Mouse (Mus musculus) gastrocnemius, adult 2 months (tissue): Measurements from ENCODE around the gene Tenm2. TPM values are rescaled to one million over a fixed set of nuclear protein-coding genes. Genes with fewer than 3 reads are reported as not detected.

Experiments
- DNase-seq: peaks from one replicate; pipeline ENCODE4 v3.0.0; 2022
- H3K27ac ChIP-seq: fragments of 200-600 bp; 2 replicates; pipeline ENCODE4 v1.8.1; 2022; ENCODE audit warnings: mild to moderate bottlenecking
- H3K4me3 ChIP-seq: fragments of 200-600 bp; 2 replicates; pipeline ENCODE4 v1.8.1; 2022; ENCODE audit warnings: mild to moderate bottlenecking, moderate library complexity
- CTCF ChIP-seq: fragments of 200-600 bp; IDR thresholded peaks from 2 replicates; pipeline ENCODE4 v1.8.1; 2022; ENCODE audit warnings: antibody characterized with exemption, mild to moderate bottlenecking, moderate library complexity
- intact Hi-C: fragments of 180-260 bp; cut with DNase I; formaldehyde crosslinking; loops from one replicate; pipeline ENCODE4 v1.15.1; 2025
- total RNA-seq, 2 experiments: library from RNA; stranded (reverse); gene quantifications; 2 replicates each; pipeline ENCODE4 v1.2.3; 2021

Gene Tenm2
- total RNA-seq, 2 experiments from 2014 or later, result 0.42 to 0.43 TPM

- no peak for TF ChIP-seq CTCF
- DNase-seq, result no peak
- intact Hi-C loops, result no loop called here
- no peak overlapping the region for H3K27ac ChIP-seq
- H3K4me3 ChIP-seq, result no peak overlapping the region
These were observed 537.9 kb downstream of the Tenm2 start for GRCm38 (mm10) chr11:36697816-36698215.

DNA sequence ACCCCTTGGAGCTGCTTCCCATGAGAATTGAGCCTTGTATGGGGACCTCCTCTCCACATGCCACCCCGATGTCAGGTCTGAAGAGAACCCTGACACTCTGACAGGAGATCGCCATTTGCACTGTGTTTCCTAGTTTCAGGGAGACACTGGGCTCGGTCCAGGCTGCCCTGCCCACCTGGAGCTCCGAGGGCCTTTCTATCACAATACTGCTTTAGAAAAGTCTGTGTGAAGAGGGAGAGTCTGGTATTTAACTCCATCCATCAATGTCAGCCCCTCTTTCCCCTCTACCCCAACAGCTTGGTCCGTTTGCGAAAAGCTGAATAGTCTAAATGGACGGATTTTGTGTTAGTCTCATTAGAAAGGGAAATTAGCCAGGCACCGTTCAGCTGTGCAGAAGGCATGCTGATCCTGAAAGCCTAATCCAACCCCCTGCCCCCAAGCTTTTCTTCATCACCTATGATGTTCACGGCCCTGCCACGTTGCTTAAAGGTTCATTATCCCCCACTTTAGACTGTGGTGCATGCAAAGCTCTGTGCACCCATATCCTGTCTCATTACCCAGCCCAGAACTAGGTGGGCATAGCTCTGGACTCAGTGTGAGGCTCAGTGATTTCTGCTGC is 538.6 kb downstream of the Tenm2 start:
- intact Hi-C loops, result no loop called here
- H3K27ac ChIP-seq, result no peak overlapping the region
- no peak for DNase-seq
- TF ChIP-seq CTCF, result no peak
- no peak overlapping the region for H3K4me3 ChIP-seq

DNA sequence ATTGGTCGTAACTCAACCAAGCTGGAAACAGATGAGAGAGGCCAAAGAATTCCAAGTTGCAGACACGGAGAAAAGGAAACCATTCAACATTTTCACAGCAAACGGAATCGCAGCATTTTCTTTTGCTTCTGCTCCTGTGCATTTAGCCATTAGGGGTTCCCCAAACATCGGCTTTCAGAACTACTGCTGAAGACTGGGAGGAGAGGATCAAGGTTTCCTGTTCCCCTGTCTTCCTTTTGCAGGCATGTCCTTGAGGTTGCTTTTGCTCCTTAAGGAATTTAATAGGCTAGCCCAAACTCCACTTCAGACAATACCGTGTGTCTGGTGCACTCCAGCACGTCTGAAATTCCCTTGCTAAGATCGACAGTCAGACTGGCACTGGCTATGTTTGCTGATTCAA is 541.0 kb downstream of the Tenm2 start:
- intact Hi-C loops, result no loop called here
- H3K4me3 ChIP-seq, result no peak overlapping the region
- no peak overlapping the region for H3K27ac ChIP-seq
- DNase-seq, result no peak
- no peak for TF ChIP-seq CTCF

GRCm38 (mm10) chr11:36692637-36693036 is 543.1 kb downstream of the Tenm2 start:
- no peak overlapping the region for H3K27ac ChIP-seq
- intact Hi-C loops, result no loop called here
- no peak overlapping the region for H3K4me3 ChIP-seq
- DNase-seq, result no peak
- TF ChIP-seq CTCF, result no peak

- intact Hi-C loops, result no loop called here
- no peak overlapping the region for H3K4me3 ChIP-seq
- TF ChIP-seq CTCF, result no peak
- no peak for DNase-seq
- H3K27ac ChIP-seq, result no peak overlapping the region
These were observed 544.9 kb downstream of the Tenm2 start for GRCm38 (mm10) chr11:36690826-36691225.

- DNase-seq, result no peak
- Histone ChIP-seq H3K4me3 (no peak overlapping the region), H3K27ac (no peak overlapping the region)
- TF ChIP-seq CTCF, result no peak
- intact Hi-C loops, result no loop called here
These were observed 549.5 kb downstream of the Tenm2 start for GRCm38 (mm10) chr11:36686253-36686652.

GRCm38 (mm10) chr11:36679361-36679760 is 556.4 kb downstream of the Tenm2 start:
- no peak for DNase-seq
- TF ChIP-seq CTCF, result no peak
- intact Hi-C loops, result no loop called here
- no peak overlapping the region for H3K27ac ChIP-seq
- H3K4me3 ChIP-seq, result no peak overlapping the region

GRCm38 (mm10) chr11:36678542-36678941 is 557.2 kb downstream of the Tenm2 start:
- TF ChIP-seq CTCF, result no peak
- intact Hi-C loops, result no loop called here
- DNase-seq, result no peak
- Histone ChIP-seq H3K4me3 (no peak overlapping the region), H3K27ac (no peak overlapping the region)

GRCm38 (mm10) chr11:36678057-36678396 is 557.7 kb downstream of the Tenm2 start:
- intact Hi-C loops, result no loop called here
- no peak overlapping the region for H3K27ac ChIP-seq

GRCm38 (mm10) chr11:36677321-36678056 is 558.3 kb downstream of the Tenm2 start:
- no peak for TF ChIP-seq CTCF
- DNase-seq, result no peak
- Histone ChIP-seq H3K27ac (no peak overlapping the region), H3K4me3 (peak overlapping the region; percentile 60)
- intact Hi-C loops, result no loop called here

More at GRCm38 (mm10) chr11:36678057-36678396, 557.7 kb downstream of the Tenm2 start:
- no peak for DNase-seq
- no peak for TF ChIP-seq CTCF
- H3K4me3 ChIP-seq, result peak overlapping the region; percentile 60

DNA sequence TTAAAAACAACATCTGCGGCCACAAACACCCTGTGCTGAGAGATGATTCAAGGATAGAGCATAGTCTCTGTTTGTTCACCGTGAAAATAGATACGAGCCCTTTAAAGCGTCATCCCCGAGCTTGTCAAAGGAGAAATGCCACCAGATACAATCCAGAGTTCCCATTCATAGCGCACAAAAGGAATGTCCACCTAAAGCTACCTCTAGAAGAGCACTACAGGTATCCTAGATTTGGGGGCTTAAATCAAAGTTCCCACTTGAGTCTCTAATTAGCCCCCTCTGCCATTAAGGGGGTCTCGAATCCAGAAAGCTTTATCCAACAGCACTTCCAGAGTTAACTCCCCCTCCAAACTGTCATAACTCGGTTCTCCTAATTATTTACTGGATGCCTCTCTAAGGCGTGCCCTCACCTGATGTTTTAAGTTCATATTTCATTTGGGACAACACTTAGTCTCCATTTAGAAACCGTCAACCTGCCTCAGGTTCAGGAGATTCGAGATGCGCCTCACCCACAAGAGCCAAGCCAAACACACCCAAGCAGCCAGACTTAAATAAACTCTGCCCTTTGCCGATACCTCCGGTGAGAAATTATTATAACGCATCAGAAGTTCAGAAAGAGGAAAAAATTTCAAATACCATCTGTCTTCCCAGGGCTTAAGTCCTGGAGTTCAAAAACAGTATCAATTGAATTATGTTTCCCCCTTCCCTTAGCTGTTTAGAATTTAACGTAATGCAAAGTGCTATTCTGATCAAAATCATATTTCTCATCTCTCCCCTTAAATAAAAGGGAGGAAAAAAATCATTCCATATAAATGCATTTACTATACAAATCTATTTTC is 559.1 kb downstream of the Tenm2 start:
- Histone ChIP-seq H3K27ac (no peak overlapping the region), H3K4me3 (peak overlapping the region; percentile 60)
- no peak for DNase-seq
- intact Hi-C loops, result no loop called here
- no peak for TF ChIP-seq CTCF

DNA sequence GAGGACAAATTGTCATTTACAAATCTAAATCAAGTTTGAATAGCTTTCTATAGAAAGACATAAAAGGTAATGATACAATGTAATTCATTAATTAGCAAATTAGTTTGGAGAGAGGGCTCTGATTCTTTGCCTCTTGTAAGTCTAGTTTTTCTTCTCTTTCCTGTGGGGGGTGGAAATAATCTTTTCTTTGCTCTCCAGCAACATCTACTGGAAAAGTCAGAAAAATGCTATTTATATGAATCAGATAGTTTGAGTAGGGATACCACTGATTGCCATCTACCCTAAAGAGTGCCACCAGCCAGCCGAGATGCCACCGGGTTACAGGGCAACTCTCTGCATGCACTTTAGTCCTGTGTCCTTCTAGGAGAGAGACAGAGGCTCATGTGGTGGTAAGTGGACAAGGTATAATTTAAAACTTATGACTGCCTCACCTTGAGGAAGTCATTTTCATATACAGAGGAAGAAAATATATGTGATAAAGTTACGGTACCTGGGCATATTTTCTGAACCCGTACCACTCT is 560.8 kb downstream of the Tenm2 start:
- Histone ChIP-seq H3K27ac (no peak overlapping the region), H3K4me3 (no peak overlapping the region)
- TF ChIP-seq CTCF, result no peak
- no peak for DNase-seq
- intact Hi-C loops, result no loop called here

DNA sequence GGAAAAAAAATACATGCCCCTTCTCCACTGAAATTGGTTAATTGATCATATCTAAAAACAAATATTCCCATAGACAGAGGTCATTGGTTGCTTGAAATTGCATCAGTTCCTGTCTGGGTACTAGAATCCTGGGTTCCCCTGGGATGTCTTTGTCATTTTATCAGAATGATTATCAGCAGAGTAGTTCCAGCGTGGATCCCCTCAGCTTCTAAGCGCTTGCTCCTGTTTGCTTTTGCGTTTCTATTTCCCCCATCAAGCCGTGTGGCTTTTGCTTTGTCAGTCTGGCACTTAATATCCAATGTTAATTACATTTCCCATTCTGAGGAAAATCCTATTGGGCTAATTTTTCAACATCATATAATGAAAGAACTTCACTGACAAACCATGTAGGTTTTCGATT is 561.6 kb downstream of the Tenm2 start:
- Histone ChIP-seq H3K4me3 (no peak overlapping the region), H3K27ac (no peak overlapping the region)
- no peak for TF ChIP-seq CTCF
- intact Hi-C loops, result no loop called here
- DNase-seq, result no peak
